Mouse (Mus musculus) B cell, adult 2 months (primary cell): ENCODE measurements at regions not wholly inside any gene's neighbourhood (a gene's known extent, or its start where the extent isn't known, plus 50 kb on each side); places are given as distances from the start of the nearest gene placed in this dataset.

Experiments used
- DNase-seq, 2 experiments: peaks; one replicate each; pipeline ENCODE4 v3.0.0; 2022

DNA sequence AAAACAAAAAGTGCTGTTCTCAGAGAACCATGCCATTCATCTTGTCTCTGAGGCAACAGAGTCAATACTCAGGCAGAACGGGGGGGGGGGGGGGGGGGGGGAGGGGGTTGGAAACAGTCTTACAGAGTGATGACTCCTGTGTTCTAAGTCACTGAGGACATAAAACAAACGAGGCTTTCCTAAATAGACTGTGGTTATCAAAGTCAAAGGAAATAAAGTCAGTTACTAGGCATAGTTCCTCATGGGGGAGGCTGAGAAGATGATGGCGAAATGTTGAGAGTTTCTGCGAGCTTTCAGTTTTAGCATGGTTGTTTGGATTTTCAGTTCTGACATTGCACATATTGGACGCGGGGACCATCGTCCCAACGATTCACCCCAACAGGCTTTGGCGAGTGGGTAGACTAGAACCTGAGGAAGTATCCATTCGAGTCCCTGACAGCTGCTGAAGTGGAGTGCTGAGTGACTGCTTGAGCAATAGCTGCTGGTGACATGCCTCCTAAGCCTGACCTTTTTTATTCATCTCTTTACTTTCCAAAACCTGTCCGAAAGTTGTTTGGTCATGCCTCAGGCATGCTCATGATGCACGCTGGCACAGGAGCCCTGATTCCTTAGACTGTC is 109.2 kb upstream of the Serp2 start:
- no peak for DNase-seq

GRCm38 (mm10) chr14:76664586-76665508 is 108.2 kb upstream of the Serp2 start:
- no peak for DNase-seq

GRCm38 (mm10) chr14:76663816-76664215 is 107.1 kb upstream of the Serp2 start:
- DNase-seq = peak in 1 of 2 experiments; percentile 19

DNA sequence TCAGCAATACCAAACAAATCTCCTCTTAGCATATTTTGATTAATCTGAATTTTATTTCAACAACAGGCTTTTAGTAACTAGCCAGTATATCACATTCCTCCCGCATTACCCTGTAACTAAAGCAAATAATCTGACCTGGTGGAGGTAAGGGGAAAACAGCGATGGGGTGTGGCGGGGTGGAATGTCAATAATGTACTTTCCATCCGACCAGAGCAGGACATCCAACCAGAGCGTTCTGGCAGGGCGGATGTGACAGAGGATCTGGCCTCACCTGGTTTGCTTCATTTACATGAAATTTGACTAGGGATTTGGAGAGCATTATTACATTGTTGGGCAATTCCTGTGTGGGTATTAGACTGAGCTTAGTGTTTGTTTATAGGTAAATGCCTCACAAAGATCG is 106.2 kb upstream of the Serp2 start:
- DNase-seq = no peak

GRCm38 (mm10) chr14:76660906-76661305 is 104.2 kb upstream of the Serp2 start:
- no peak for DNase-seq

- DNase-seq = peak in 1 of 2 experiments; percentile 21
These were observed 102.3 kb upstream of the Serp2 start for GRCm38 (mm10) chr14:76658952-76659502.

DNA sequence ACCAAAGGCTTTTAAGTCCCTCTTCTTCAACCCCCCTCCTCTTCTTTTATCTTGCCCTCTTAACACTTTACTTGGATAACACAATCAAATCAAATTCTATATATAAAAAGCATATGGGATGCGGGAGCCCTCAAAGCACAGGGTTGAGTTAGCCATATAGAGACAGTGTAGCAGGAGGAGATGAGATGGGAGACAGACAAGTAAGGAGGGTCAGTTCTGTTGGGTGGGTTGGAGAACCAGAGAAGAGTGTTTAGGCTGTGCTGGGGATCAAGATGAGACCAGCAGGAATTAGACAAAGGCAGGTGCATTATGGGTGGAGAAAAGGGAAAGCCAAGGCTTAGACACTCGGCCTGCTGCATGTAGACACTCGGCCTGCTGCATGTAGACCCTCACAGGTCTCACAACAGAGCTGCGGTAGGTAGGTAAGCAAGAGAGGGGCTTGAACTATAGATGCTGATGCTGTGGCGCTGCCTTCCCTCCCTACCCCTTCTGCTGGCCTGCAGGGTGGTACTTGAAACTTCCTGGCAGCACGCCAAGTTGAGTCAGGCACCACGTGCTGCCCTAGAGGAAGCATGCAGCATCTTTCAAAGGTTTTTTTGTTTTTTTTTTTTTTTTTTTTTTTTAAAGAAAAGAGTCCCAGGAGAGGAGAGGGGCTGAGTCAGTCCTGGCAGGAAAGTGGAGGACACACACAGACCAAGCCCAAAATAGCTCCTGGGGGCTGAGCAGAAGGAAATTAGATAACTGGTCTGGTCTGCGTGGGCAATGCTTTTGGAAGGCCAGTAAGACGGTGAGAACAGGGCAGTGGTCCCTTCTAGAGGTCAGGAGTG is 101.3 kb upstream of the Serp2 start:
- DNase-seq = peak; percentile 59 to 64

DNA sequence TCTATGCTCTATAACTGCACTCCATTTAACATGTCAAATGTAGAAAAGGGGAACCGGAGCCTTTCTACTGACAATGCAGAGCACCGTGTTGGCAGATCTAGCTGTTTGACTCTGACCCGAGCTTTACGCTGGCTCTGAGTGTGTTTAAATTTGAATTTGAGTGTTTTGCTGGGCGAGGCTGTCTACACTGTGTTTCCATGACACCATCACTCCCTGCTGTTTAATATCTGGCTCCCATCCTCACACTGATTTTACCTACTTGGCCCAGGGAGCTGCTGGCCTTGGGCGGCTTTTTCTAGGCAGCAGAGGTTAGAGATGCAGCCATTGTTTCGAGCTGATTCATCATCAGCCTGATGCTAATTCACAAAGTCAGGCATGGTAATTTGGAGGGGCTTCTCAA is 100.7 kb upstream of the Serp2 start:
- peak in 1 of 2 experiments; percentile 25 for DNase-seq

GRCm38 (mm10) chr14:76652356-76653126 is 95.9 kb upstream of the Serp2 start:
- no peak for DNase-seq

DNA sequence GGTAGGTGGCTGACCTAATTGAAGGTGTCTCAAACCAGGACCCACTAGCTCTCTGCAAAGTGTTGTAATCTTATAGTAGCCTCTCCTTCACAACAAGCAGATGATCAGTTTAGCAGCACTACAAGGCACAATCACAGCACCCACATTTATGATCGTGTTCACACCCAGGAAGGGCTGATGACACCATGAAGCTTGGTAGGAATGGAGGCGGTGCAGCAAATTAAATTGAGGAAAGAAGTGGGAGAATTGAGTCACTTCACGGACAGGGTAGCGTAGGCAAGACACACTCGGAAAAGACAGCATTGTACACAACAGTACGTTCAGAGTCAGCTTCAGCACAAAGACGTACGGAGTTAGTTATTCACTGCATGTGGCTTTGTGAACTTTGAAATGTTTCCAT is 94.4 kb upstream of the Serp2 start:
- no peak for DNase-seq

GRCm38 (mm10) chr14:76649927-76650326 is 93.2 kb upstream of the Serp2 start:
- DNase-seq = no peak

- no peak for DNase-seq
These were observed 88.0 kb upstream of the Serp2 start for GRCm38 (mm10) chr14:76644716-76645115.

- DNase-seq = no peak
These were observed 85.3 kb upstream of the Serp2 start for GRCm38 (mm10) chr14:76641752-76642529.

DNA sequence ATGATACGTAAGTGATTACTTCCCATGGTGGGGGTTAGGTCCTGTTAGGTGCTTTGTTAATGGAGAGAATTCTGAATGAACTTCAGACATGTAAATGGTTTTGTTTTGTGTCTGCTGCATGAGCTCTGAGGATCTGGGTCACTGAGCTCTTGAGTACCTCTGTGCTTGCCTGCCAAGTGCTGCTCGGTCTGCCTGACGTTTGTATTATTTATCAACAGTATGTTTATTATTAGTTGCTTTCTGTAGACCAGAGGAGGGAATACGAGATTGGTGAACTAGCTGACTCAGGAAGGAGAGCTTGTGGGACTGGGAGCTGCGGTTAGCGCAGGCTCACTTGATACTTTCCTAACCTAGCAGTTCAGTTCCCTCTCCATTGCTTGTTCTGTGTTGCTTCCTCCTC is 76.5 kb upstream of the Serp2 start:
- no peak for DNase-seq

GRCm38 (mm10) chr14:76632763-76633162 is 76.1 kb upstream of the Serp2 start:
- DNase-seq = no peak

GRCm38 (mm10) chr14:76631740-76632139 is 75.1 kb upstream of the Serp2 start:
- DNase-seq = no peak

GRCm38 (mm10) chr14:76631181-76631580 is 74.5 kb upstream of the Serp2 start:
- DNase-seq = no peak

DNA sequence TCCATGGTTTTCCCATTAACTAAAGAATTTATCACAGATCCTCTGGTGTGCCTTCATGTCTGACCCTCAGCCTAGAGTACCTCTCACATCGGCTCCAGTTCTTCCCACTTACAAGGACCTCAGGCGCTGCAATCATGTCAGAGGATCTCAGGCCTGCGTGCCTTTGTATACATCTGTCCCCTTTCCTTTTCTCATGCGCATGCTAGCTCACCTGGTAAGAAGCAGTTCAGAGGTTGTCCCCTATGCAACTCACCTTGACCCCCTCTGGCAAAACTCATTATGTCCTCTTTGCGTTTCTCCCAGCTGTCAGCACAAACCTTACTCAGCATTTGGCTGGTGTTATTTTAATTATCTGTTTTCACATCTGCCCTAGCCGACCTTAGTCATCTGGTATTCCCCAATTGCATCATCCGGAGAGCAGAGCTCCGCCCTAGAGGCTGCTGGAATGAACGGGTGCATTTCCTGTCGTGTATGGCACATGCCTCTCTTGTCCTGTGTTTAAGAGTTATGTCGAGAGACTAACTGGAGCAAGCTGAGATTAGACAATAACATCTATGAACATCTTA is 73.3 kb upstream of the Serp2 start:
- DNase-seq = no peak

GRCm38 (mm10) chr14:76628182-76628892 is 71.6 kb upstream of the Serp2 start:
- no peak for DNase-seq
